Mouse (Mus musculus) cerebellum, adult 9-10 months (tissue): ENCODE data around the gene Prdx5.
A peak's percentile ranks its signal among the peaks of the same experiment; 100 is the strongest.

ENCODE experiments used
- DNase-seq: peaks from one replicate; pipeline ENCODE4 v3.0.0; 2022

The Prdx5 gene

DNA sequence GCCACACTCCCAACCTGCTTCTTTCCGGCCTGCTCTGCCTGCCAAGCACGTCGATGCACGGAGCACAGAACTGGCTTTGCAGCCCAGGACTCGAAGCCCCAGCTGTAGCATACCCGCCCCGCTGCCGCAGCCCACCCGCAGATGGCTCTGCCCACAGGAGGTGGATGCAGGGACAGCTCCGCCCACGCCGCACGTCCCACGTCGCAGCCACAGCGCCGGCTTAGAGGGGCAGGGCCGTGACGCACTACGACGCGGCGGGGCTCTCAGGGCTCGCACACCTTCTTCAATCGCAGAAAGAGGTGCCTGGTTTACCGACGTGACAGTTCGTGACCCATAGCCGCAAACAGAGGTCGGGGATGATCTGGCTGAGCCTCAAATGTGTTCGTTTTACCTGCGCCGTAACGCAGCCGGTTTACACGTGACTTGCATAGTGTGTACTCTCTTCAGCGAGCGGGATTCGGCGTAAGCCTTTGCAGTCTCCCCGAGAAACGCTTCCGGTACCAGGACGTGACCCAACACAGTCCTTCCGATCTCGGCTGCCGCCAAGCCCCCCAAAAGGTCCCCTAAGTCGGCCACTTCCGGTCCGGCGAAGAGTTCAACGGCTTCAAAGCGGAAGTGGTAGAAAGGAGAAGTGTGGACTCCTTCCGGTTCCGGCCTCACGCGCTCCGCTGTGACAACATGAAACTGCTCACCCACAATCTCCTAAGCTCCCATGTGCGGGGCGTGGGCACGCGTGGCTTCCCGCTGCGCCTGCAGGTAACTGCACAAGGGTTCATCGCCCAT, at the start of gene Prdx5, which contains the start of gene Trmt112:
Gene Prdx5, minus strand, starts transcription at position 600 of the 783 bp plus-strand sequence.
Gene Trmt112, plus strand, starts transcription at position 192 of the 783 bp plus-strand sequence.
- DNase-seq = peak; percentile 90

DNA sequence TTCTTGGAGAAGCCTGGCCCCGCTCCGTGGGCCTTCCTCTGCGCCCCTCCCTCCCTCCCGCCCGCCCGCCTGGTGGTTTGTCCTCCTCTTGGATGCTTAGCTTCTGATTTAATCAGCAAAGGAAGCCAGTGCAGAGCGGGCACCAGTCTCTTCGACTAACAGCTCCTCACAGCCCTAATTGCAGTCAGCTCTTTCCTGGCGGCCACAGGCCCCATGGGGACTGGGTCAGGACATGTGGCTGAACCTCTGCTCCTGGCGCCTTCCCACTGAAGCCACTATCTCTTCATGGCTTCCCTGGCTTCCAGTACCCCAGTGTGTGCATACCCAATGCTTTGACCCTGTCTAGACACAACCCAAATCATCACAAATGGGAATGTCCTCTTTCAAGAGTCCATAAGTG, 46.6 kb upstream of the Prdx5 start:
- DNase-seq = no peak

DNA sequence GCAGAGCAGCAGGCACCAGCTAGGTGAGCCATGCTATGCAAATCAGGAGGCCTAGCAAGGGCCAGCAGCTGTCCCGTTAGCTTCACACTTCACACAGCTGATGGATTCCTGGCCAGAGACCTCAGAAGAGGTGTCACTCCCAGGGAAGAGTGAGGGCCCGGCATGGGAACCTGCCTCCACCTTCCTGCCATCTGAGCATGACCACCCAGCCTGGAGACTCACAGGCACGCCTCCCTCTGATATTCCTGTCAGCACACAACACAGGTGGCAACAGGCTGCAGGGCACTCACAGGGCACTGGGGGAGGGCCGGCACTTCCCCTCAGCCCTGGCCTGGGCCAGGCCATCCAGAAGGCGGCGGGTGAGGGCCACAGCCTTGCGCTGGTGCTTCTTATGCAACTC, 45.5 kb upstream of the Prdx5 start:
- no peak for DNase-seq

DNA sequence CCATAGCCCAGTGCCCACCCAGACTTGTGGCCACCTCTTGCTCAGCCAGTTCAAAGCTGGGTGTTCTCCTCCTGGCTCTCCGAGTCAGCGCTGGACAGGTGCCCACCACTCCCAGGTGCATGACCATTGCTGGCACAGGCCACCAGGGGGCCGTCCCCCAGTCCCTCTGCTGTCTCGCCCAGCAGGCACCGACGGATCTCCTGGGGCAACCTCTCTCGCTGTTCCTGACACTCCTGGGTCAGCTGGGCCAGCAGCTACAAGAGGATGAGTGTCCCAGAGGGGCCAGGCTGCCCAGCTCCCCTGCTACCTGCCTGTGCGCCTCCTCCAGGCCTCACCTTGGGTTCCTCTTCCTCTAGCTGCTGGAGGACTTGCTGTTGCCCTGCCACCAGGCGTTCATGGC, 44.1 kb upstream of the Prdx5 start:
- no peak for DNase-seq

DNA sequence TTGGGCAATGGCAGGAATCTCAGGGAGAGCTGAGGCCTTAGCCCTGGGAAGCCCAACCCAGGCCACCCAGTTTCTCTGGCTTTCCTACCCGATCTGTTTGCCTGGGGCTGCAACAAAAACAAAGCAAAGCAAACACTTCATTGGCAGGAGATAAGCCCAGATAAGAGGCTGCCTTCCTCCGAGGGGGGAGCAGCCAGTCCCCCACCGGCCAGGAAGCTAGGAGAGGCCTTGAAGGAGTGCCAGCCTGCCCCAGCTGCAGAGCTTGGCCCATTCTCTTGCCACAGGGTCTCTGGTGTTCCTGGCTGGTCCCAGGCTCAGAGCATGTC, 42.8 kb upstream of the Prdx5 start:
- no peak for DNase-seq

DNA sequence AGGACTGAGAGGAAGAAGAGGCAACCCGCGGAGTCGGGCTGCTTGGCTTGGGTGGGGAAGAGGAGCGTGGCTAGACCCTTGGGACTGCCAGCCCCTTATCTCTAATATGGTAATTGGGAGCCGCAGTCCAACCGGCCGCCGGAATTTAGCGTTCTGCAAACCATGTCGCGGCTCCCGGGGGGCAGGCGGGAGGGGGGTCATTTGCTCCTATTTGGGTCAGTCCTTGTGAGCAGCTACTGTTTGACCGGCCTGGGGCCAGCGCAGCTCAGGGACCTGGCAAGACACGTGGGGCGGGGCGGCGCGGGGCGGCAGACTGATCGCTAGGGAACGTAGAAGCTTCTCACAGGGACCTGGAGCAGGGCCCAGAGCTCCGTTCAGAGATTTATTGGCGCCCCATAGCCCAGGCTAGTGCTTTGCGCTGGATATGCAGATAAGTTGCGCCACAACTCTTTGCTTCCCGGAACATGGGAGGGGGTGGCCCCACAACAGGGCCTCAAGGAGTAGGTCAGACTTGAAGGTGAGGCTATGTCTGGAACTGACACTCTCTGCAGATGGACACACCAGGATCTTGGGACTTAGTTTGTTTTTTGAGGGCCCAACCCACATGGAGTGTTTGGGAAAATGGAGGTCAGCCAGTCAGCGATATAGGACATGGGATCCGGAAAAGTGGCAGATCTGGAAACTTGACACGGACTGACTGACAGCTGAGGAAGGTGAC, 42.2 kb upstream of the Prdx5 start:
- DNase-seq = peak; percentile 85

DNA sequence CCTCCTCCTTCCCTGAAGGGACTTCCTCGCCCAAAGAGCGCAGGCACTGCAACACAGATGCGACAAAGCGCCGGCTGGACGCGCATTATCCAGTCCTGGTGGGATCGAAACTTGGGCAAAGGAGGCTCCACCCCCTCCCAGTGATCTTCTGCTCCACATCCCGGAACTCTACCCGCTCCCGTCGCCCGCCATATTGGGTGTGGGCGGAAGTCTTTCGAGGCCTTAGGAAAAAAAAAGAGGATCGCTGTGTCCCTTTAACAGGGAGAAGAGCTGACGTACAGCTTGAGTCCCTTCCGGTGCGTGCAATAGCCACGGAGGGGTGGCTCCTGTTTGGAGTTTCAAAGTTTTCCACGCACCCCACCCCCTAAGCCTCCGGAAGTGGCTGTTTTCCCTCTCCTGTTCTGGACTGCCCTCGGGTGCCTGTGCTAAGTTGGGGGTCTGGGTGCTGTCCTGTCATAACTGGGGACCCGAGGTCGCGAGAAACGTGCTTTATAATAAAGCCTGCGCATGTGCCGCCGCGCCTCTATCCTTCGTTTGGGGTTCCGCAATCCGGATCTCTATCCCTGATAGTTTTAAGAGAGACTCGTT, 41.6 kb upstream of the Prdx5 start:
- peak; percentile 95 for DNase-seq

DNA sequence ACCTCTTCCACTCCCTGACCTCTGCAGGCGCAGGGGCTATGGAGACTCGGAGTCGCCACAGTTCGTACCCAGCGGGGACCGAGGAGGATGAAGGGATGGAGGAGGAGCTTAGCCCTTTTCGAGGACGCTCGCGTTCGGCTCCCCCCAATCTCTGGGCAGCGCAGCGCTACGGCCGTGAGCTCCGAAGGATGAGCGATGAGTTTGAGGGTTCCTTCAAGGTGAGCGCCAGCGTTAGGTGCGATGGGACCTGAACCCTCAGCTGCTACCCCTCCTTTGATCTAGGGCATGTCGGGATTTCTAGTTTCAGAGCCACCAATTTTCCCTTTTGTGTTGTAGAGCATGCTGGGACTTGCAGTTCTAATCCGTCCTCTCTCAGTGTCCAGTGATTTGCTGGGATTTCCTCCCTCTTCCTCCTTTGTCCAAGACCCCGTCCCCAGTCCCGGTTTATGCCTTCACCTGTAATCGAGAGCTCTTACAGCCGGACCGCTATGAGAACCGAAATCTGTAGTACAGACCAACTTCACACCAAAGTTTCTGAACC, 40.8 kb upstream of the Prdx5 start:
- peak; percentile 82 for DNase-seq

DNA sequence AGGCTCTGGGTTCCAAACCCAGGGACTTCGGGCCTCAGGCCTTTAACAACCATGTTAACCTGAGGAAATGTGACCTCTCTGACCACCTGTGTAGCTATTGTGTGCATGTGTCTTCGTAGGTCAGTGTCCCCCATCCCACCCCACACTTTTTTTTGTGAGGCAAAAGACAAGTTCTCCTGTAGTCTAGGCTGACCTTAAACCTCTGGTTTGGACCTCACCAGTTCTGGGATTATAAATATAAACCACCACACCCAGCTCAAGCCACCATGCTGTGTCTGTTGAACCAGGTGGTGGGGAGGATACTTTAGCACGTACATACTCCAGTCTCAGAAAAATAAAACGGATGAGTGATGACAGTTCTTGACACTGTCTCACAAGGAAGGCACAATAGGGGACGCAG, 40.0 kb upstream of the Prdx5 start:
- DNase-seq = no peak

DNA sequence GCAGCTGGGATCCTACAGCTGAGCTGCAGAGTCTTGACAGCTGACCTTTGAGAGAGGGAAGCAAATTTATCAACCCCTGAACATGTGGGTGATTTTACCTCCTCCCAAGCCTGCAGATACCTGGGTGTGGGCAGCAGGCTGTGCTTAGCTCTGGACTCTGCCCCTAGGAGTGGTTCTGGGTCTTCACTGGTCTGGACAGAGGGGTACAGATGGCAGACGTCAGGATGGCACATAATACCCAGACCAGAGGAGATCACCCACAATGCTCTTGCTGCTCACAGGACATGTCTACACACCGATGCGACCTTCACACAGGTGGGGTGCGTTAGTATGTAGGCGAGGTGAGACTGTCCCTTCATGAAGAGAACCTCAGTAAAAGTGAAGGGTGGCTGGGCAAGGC, 39.6 kb upstream of the Prdx5 start:
- DNase-seq = no peak

DNA sequence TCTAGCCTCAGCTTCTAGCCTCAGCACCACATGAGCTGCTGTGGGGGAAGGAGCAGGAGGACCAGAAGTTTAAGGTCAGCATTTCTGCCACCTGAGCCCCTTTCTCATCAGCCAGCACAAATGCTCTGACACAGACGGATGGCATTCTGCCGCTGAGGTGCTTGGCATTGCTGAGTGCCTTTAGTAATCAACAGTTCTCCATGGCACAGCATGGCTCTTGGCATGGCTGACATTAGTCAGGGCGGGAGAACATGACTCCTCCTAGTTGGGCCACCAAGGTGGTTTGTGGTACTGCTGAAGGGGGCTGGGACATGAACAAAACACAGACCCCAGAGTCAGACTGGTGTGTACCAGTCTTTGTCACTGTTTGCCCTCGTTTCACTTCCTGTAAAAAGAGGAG, 38.3 kb upstream of the Prdx5 start:
- DNase-seq = peak; percentile 84

DNA sequence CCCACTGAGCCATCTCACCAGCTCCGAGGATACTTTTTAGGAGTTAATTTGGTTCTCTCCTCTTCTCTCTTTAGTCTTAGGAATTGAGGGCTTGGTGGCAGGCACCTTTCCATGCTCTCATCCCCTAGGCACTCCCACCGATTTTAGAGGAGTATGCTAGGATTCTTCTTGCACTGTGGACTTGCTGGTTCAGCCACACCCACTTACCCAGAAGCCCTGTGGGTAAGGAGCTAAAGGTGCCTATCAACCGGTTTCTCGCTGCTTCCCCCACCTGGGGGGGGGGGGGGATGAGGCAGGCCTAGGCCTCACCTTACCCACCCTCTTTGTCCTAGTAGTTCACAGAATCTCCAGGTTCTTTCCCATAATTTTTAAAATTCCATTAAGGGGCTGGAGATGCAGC, 37.8 kb upstream of the Prdx5 start:
- no peak for DNase-seq

DNA sequence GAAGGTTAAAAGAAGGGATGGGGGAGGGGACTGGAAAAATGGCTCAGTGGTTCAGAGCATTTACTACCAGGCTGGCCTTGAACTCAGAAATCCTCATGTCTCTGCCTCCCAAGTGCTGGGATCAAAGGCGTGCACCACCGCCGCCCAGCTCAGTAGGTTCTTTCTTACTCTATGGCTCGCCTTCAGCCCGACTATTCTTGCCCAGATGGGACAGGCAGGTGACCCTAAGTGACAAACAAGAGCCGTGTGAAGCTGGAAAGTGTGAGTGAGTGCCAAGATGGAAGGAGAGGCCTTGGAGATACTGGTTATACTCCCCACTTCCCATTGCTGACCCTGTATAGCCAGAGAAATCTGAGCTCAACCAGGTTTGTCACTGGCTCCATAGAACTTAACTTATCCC, 33.8 kb upstream of the Prdx5 start:
- no peak for DNase-seq

DNA sequence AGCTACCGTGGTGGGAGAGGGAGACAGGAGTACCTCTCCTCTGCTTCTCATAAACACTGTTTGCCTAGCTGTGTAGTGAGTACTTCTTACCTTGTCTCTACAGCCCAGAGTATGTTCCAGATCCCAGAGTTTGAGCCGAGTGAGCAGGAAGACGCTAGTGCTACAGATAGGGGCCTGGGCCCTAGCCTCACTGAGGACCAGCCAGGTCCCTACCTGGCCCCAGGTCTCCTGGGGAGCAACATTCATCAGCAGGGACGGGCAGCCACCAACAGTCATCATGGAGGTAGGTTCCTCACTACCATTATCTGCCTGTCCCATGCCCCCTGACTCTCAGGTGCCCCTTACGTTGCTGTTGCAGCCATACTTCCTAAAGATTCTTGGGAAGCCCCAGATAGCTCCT, 32.9 kb upstream of the Prdx5 start:
- DNase-seq = no peak

DNA sequence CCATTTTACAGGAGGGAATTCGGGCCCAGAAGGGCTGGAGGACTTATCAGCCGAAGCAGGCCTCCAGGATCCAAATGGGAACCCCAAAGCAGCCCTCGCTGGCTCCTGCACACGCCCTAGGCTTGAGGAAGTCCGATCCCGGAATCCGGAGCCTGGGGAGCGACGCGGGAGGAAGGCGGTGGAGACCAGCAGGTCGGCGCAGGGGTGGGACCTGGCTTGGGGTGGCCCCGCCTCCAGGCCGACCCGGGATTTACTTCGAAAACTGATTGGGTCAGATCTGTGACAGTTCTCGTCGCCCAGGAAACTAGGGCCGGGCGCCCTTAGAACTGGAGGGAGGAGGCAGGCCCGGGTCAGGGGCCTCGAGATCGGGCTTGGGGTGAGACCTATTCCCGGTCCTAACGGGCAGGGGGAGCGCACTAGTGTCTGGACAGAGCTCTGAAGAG, 32.4 kb upstream of the Prdx5 start, which contains the start of gene Gpr137:
Gene Gpr137, minus strand, starts transcription at position 232 of the 443 bp plus-strand sequence.
- DNase-seq = peak; percentile 95

DNA sequence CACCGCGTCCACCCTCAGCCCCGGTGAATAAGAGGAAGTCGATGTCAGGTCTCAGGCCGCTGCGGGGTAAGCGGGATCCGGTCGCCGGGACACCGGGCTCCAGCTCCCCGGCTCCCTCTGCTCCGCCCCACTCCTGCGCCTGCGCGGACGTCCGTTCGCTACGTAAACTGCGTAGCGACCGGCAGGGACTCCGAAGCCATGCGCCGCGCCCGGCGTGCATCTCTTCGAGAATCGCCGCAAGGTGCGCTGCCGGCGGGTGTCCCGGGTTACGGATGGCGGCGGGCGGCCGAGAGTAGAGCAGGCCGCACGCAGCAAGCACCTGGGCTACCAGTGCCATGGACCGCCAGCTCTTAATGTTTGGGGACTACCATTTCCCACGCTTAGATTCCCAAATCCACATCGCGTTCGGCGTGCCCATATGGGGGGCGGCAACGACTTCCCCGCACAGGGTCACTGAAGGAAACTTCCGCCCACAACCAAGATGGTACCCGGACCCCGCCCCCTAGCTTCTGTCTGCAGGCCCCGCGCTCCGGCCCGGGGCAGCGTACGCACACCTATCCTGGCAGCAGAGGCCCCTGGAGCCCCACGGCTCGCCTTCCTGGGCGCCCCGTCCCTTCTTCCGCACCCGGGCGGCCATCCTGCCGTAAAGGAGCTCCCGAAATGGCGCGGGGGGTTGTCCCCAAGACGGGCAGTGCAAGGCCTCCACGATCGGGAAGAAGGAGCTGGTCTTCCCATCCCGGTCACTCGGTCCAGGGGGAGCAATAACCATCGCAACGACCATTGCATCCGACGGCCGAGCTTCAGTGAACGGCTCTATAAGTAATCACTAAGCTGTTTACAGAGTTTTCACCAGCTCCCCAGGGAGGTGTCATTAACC, 31.7 kb upstream of the Prdx5 start, which contains the start of gene Bad:
Gene Bad, plus strand, starts transcription at position 490 of the 877 bp plus-strand sequence.
- DNase-seq = peak; percentile 93

DNA sequence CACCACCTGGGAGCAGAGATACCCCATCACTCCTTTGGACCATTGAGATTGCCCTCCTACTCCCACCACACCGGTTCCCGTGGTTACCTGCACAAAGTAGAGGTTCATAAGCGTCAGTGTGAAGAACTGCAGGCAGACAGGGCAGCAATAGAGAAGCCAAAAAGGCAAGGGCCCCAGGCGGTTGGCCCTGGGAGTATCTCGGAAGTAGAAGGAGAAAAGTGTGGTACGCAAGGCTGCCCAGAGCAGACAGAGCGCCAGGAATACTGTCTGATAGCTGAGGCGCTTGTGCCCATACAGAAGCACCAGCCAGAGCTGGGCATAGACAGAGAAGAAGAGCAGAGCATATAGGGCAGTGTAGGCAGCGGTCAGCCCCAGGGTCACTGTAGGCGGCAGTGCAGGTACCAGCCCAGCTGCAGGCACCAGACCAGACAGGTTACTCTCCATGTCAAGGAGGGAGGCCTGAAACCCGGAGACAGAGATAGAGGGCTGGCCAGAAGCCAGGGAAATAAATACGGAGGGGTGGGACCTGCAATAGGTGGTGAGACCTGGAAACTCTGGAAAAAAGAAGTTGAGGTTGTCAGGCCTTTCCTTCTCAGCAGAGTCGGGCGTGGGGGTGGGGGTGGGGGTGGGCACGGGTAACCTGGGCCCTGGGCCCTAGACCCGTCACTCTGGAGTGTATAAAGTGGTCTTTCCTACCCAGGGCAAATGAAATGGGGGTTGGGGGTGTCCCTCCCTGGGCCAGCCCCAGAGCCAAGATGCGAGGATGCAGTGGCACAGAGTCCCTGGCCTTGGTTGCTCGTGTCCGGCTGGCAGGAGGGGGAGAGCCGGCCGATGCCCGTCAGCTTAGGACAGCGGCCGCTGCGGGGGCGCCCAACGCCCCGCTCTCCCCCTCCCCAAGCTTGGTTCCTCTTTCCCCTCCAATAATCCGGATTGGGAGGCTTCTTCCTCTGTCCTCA, 30.8 kb upstream of the Prdx5 start:
- peak; percentile 73 for DNase-seq

DNA sequence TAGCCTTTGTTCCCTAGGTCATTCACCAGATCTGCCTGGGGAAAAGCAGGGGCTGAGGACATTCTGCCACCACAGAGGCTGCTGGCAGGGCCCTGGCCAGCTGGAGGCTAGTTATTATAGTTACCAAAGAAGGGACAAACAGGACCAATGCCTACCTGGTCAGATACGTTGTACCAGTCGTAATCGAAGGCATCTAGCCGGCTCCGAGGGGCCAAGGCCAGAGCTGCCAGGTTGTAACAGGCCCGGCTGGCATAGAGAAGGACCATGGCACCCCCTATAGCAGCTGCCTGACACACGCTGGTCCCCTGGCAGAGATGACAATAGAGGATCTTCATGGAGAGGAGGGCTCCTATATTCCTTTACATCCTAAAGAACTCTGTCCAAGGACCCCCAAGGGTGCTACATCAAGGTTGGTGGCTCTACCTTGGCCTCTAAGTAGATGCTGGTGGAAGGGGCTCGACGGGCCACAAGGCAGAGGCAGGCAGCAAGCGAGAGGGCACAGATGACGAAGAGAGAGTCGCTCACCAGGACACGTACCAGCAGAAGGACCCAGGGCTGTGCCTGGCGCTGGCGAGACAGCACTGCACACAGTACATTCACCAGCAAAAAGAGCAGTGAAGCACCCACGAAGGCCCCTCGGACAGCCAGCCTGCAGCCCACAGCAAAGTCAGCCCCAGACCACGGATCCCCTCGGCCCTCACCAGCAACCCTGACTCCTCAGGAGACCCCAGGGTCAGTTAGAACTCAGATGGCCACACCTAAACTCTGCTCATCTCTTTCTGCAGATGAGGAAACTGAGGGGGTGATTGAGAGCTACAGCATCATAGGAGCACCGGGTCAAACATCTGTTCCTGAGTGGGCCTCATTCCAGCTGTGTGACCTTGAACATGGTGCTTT, 29.4 kb upstream of the Prdx5 start:
- DNase-seq = peak; percentile 70

DNA sequence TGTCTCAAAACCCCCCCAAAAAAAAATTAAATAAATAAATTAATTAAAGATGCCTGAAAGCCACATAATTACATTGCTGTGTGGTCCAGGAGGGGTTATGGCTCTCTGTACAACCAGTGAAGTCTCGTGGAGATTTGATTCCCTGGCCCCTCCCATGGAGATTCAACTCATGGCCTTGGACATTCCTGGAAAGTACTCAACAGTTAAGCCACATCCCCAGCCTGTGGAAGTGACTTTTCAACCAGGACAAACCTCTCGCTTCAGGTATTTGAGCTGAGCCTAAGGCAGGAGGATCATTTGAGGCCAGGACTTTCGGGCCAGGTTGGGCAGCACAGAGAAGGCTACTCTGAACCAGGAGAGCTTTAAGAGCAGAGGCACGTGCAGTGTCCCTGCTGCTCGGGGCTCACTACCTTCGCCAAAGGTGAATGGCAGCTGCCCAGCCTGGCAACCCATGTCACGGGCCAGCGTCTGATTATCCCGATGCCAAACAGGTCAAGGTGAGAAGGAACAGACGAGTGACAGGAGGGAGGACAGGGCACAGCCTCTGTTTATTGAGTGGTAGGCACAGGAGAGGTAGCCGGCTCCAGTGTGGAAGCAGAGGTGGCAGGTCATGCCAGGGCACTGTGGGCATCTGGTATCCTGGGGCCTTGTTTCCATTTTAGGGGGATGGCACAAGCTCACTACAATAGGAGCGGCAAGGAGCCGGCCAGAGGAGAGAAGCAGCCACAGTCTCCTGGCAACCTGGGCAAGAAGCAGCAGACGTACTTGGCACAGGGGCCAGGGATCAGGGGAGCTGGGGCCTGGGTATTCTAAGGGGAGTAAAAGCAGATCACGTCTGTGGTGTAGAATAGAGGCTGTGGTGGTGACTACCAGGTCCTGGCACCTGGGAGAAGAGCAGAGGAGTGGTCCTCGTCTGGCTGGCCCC, 27.9 kb upstream of the Prdx5 start:
- DNase-seq = peak; percentile 84
